8 mouse cellular contexts compared by ENCODE assay signal in the genomic region with DNA sequence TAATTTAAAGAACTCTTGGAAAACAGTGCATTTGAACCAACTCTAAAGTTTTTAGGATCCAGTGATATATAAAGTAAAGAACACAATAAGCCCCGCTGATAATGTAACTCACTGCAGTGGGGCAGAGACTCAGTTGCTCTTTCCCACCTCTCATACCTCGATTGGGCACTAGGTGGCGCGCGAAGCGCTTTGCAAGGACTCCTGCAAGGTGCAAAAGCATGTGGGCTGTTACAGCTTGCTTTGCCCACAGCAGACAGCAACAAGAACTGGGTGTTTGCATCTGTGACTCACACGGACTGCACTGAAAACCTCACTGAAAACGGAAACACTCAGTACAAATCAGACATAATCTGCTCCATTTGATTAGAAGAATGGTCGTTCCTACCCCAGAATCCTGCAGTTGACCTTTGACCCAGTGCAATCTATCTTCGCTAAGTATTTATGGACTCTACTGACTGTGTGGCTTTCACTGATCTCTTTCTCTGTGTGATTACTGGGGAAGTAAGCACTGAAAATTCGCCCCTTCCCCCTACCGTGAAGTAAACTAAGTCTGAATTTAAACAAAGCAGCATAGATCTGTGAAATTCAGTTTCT.
DNase-seq lines count a peak whose midpoint lies in the region; ATAC-seq and TF ChIP-seq lines count a peak whose summit lies in the region.

No protein-coding gene starts in this region.

- TF ChIP-seq POLR2A in CH12.LX (IDR thresholded peaks at IDR 0.05; ENCODE audit: low read depth, low read length): no peak
- TF ChIP-seq POLR2A in brain, embryonic 14.5 days (IDR thresholded peaks at IDR 0.05; ENCODE audit: borderline replicate concordance, extremely low read depth, insufficient read depth, insufficient read length, poor library complexity, severe bottlenecking): no peak

- peak; percentile 80 for ATAC-seq in lung, embryonic 16.5 days (ENCODE audit: low read depth)

- H3K79me2 ChIP-seq in CH12.LX (replicated peaks; ENCODE audit: control insufficient read depth, extremely low read depth, insufficient read depth, poor library complexity, severe bottlenecking): no peaks in the 10 kb centered on the region

- dilution Hi-C loops in CH12.LX (cut with MboI; ENCODE audit: extremely low pct_ligation_motif_present, extremely low pct_unique_long_range_greater_than_20kb, low sequenced_read_pairs): no loop called here

- no peaks in the 10 kb centered on the region for H3K27me3 ChIP-seq in CH12.LX (replicated peaks)
- no peaks in the 10 kb centered on the region for H3K27me3 ChIP-seq in lung, embryonic 16.5 days (ENCODE audit: control insufficient read depth, insufficient read depth, low read depth, low read length)

- H3K4me3 ChIP-seq in CH12.LX (replicated peaks in 1 of 3; ENCODE audit: low read depth in 2 of 3, low read length in 2 of 3, poor library complexity in 1 of 3): no peak overlapping the region
- H3K4me3 ChIP-seq in layer of hippocampus, adult 2 months: peak overlapping the region; percentile 15; the same call in 1 of the 2 replicates
- H3K4me3 ChIP-seq in lung, embryonic 16.5 days (ENCODE audit: low read length): no peak overlapping the region

- no peak for DNase-seq in CH12.LX (ENCODE audit: extremely low read depth)
- peak; percentile 95 for DNase-seq in brain, embryonic 14.5 days (ENCODE audit: low read depth)
- peak; percentile 31 for DNase-seq in fibroblast of lung, adult 2 months (ENCODE audit: low read depth)
- DNase-seq in heart, postnatal 4 days: peak; percentile 89
- peak; percentile 93 to 98 for DNase-seq in layer of hippocampus, adult 2 months (ENCODE audit: low spot score in 2 of 2)
- peak; percentile 88 for DNase-seq in retina, postnatal 1 day
- DNase-seq in thymus, postnatal 36 days: peak; percentile 57 to 71

- no peak for TF ChIP-seq EP300 in CH12.LX (IDR thresholded peaks at IDR 0.05; ENCODE audit: low read length)

- H3K4me2 ChIP-seq in CH12.LX (ENCODE audit: insufficient read depth, low read depth, poor library complexity, severe bottlenecking): no peak overlapping the region
- H3K4me2 ChIP-seq in lung, embryonic 16.5 days (ENCODE audit: low read depth, low read length): no peak overlapping the region

- in situ Hi-C loops in CH12.LX (cut with MboI; ENCODE audit: low pct_ligation_motif_present, low pct_unique_long_range_greater_than_20kb, low sequenced_read_pairs): loop anchor here (25.0 kb wide), 1 partner anchor 704 kb away; no protein-coding TSS in a partner anchor

- H3K36me3 ChIP-seq in CH12.LX (replicated peaks in 1 of 2; ENCODE audit: control insufficient read depth in 1 of 2, insufficient read depth in 1 of 2, low read length in 1 of 2): no peaks in the 10 kb centered on the region
- no peaks in the 10 kb centered on the region for H3K36me3 ChIP-seq in lung, embryonic 16.5 days (ENCODE audit: control insufficient read depth, insufficient read depth, low read length)

- H3K9me3 ChIP-seq in CH12.LX (replicated peaks; ENCODE audit: low read length): peaks cover 76% of the 10 kb centered on the region
- H3K9me3 ChIP-seq in lung, embryonic 16.5 days (ENCODE audit: control insufficient read depth, low read length): no peaks in the 10 kb centered on the region

- WGBS in lung, embryonic 16.5 days: 4% methylated on average over 12 of the region's 12 CpGs

- TF ChIP-seq RAD21 in CH12.LX (IDR thresholded peaks at IDR 0.05; ENCODE audit: low read depth, low read length): peak; percentile 40

- H3K27ac ChIP-seq in CH12.LX (ENCODE audit: insufficient read depth, low read depth): no peak overlapping the region
- peak overlapping the region; percentile 53; the same call in 1 of the 2 replicates for H3K27ac ChIP-seq in layer of hippocampus, adult 2 months
- no peak overlapping the region for H3K27ac ChIP-seq in lung, embryonic 16.5 days (ENCODE audit: low read length)

- H3K4me1 ChIP-seq in CH12.LX (ENCODE audit: control insufficient read depth in 1 of 2, insufficient read depth in 2 of 2): no peaks in the 10 kb centered on the region
- 0 out of 2 replicates have a peak, but pooled peaks cover 3% of the 10 kb centered on the region for H3K4me1 ChIP-seq in lung, embryonic 16.5 days (replicated peaks; ENCODE audit: control insufficient read depth, insufficient read depth, low read length)

- peak; percentile 27 to 47; a peak in 3 of 4 replicates for TF ChIP-seq CTCF in CH12.LX (conservative IDR thresholded peaks at IDR 0.05 in 1 of 2, IDR thresholded peaks at IDR 0.05 in 1 of 2; ENCODE audit: low read depth in 2 of 2, low read length in 2 of 2)
- TF ChIP-seq CTCF in brain, embryonic 14.5 days (IDR thresholded peaks at IDR 0.05; ENCODE audit: borderline replicate concordance, extremely low read depth, insufficient read depth, insufficient read length): peak; percentile 99
- peak; percentile 97 for TF ChIP-seq CTCF in layer of hippocampus, adult 2 months (conservative IDR thresholded peaks at IDR 0.05)

- H3K9ac ChIP-seq in CH12.LX (ENCODE audit: insufficient read depth, low read depth): no peak overlapping the region
- no peak overlapping the region for H3K9ac ChIP-seq in lung, embryonic 16.5 days (ENCODE audit: low read length)

TF ChIP-seq in CH12.LX, 34 proteins besides CTCF, POLR2A, EP300 and RAD21:
- TF ChIP-seq RCOR1 (conservative IDR thresholded peaks at IDR 0.05; ENCODE audit: low read depth, low read length): no peak
- peak; percentile 22 for TF ChIP-seq SMC3 (IDR thresholded peaks at IDR 0.05; ENCODE audit: low read depth, low read length)
- no peak for TF ChIP-seq USF1 (IDR thresholded peaks at IDR 0.05; ENCODE audit: low read depth, low read length)

Comparison
In these comparisons a context has a peak if more than half of its experiments do, and no peak if none do; other contexts are left out.
1. CTCF ChIP-seq: peak in every context shown above with its lines; median percentile 99 in brain, embryonic 14.5 days; 97 in layer of hippocampus, adult 2 months; 37 in CH12.LX.